Comparison of ENCODE assay signal across 8 mouse cellular contexts in the genomic region with DNA sequence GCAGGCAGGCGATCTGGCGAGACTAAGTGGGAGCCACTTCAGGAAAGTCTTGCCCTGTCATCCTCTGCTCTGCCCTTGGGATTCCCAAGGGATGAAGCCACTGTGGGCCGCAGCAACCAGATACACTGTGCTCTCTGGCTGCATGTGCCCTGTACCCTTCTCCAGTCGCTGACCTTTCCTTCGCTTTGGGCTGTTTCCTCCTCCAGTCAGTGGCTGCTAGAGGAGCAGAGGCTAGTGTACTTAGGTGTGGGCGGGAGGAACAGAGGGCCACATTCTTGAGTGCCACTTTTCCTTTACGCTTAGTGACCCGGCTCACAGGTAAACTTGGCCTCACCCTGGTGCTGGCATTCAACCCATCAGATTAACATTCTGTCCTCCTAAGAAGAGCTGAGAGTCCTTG. TPM values are rescaled to one million over a fixed set of nuclear protein-coding genes. Genes with fewer than 3 reads are reported as not detected.
A peak's percentile ranks its signal among the peaks of the same experiment; 100 is the strongest.
DNase-seq lines count a peak whose midpoint lies in the region; ATAC-seq and TF ChIP-seq lines count a peak whose summit lies in the region.

No protein-coding gene starts in this region.

- H3K4me2 ChIP-seq in forebrain, embryonic 12.5 days: peak overlapping the region; percentile 39
- H3K4me2 ChIP-seq in myocyte (ENCODE audit: low read depth): peak overlapping the region; percentile 68

- H3K36me3 ChIP-seq in megakaryocyte, embryonic 14.5 days (replicated peaks; ENCODE audit: low read length): no peaks in the 10 kb centered on the region
- no peaks in the 10 kb centered on the region for H3K36me3 ChIP-seq in forebrain, embryonic 12.5 days (replicated peaks)
- H3K36me3 ChIP-seq in myocyte (ENCODE audit: control insufficient read depth, insufficient read depth): no peaks in the 10 kb centered on the region

- peaks cover 17% of the 10 kb centered on the region for H3K4me1 ChIP-seq in megakaryocyte, embryonic 14.5 days
- H3K4me1 ChIP-seq in forebrain, embryonic 12.5 days: peaks cover 13% of the 10 kb centered on the region

- 33% methylated on average over 8 of the region's 8 CpGs for WGBS in forebrain, embryonic 12.5 days

- peaks cover 7% of the 10 kb centered on the region for H3K9me3 ChIP-seq in megakaryocyte, embryonic 14.5 days
- H3K9me3 ChIP-seq in forebrain, embryonic 12.5 days: no peaks in the 10 kb centered on the region

- H3K4me3 ChIP-seq in megakaryocyte, embryonic 14.5 days (replicated peaks): peak overlapping the region; percentile 88
- H3K4me3 ChIP-seq in forebrain, embryonic 12.5 days (replicated peaks): no peak overlapping the region
- H3K4me3 ChIP-seq in myocyte: peak overlapping the region; percentile 12

- no peaks in the 10 kb centered on the region for H3K79me2 ChIP-seq in myocyte (ENCODE audit: control insufficient read depth, insufficient read depth)

- H3K27ac ChIP-seq in forebrain, embryonic 12.5 days: no peak overlapping the region

- H3K27me3 ChIP-seq in megakaryocyte, embryonic 14.5 days (replicated peaks): peaks cover 57% of the 10 kb centered on the region
- H3K27me3 ChIP-seq in forebrain, embryonic 12.5 days: no peaks in the 10 kb centered on the region
- no peaks in the 10 kb centered on the region for H3K27me3 ChIP-seq in myocyte (ENCODE audit: control insufficient read depth, insufficient read depth, insufficient read length)

- H3K9ac ChIP-seq in forebrain, embryonic 12.5 days: peak overlapping the region; percentile 34; the same call in 1 of the 2 replicates

- ATAC-seq in megakaryocyte, adult 5-6 weeks (ENCODE audit: poor library complexity, severe bottlenecking): no peak
- ATAC-seq in forebrain, embryonic 12.5 days (ENCODE audit: low FRiP score): peak; percentile 14; the same call in 1 of the 2 replicates

- TF ChIP-seq POLR2A in myocyte (IDR thresholded peaks at IDR 0.05; ENCODE audit: insufficient read length, low read depth): no peak

- peak; percentile 49 to 65 for DNase-seq in kidney, postnatal 36 days
- no peak for DNase-seq in cerebellum, postnatal 25 days
- no peak for DNase-seq in right cerebral cortex, postnatal 14 days
- DNase-seq in adrenal gland, adult 8-10 months: no peak

- no peak overlapping the region for H3ac ChIP-seq in myocyte (ENCODE audit: control insufficient read depth, insufficient read length)

TF ChIP-seq in myocyte, 11 proteins besides CTCF, POLR2A, EP300 and RAD21:
- no peak for TF ChIP-seq CEBPB (IDR thresholded peaks at IDR 0.05; ENCODE audit: insufficient read depth, poor library complexity, severe bottlenecking)
- no peak for TF ChIP-seq TCF3 (IDR thresholded peaks at IDR 0.05; ENCODE audit: insufficient read length, low read depth)
- TF ChIP-seq MAX (IDR thresholded peaks at IDR 0.05; ENCODE audit: low read depth): no peak
- no peak for TF ChIP-seq TCF12 (IDR thresholded peaks at IDR 0.05; ENCODE audit: insufficient read depth, poor library complexity, severe bottlenecking)
- TF ChIP-seq POLR2AphosphoS2 (IDR thresholded peaks at IDR 0.05; ENCODE audit: insufficient read length, low read depth): no peak
- TF ChIP-seq SRF (IDR thresholded peaks at IDR 0.05; ENCODE audit: control insufficient read depth, insufficient read length, low read depth): no peak
- TF ChIP-seq MYOD1 (IDR thresholded peaks at IDR 0.05; ENCODE audit: control insufficient read depth in 1 of 3, insufficient read length in 2 of 3, low read depth in 2 of 3): no peak
- TF ChIP-seq E2F4 (IDR thresholded peaks at IDR 0.05; ENCODE audit: insufficient read depth): no peak

RNA-seq across cellular contexts. Expression of gene Epb41l4b, which starts 10.6 kb away (rescaled TPM):
- polyA plus RNA-seq in megakaryocyte, embryonic 14.5 days (2012; ENCODE audit: insufficient read depth, low replicate concordance): 0.46 TPM in 1 of 2 replicates, not detected in the other
- total RNA-seq in megakaryocyte, adult 5-6 weeks (2015): 2.8 and 3.4 TPM in 2 replicates
- 2.9 and 4.1 TPM in 2 replicates for total RNA-seq in megakaryocyte, adult 5-6 weeks (2017)
- polyA plus RNA-seq in forebrain, embryonic 12.5 days (2016; fragmentation: Nextera tagmentation; extraction: Ambion mirVana): 0.54 and 0.64 TPM in 2 replicates
- 0.31 TPM for polyA plus RNA-seq in myocyte (2012; fragmentation: generic; extraction: Trizol)
- 1 to 10 TPM; 1.9 to 3.5 (median 2.6) TPM for total RNA-seq in adrenal gland, adult 8-10 months (2022)

Comparison
In these comparisons a context has a peak if more than half of its experiments do, and no peak if none do; other contexts are left out.
1. DNase-seq: peak in kidney, postnatal 36 days (2 of 2); none in cerebellum, postnatal 25 days (0 of 2), right cerebral cortex, postnatal 14 days (single experiment) and adrenal gland, adult 8-10 months (single experiment).